16 mouse cellular contexts compared by ENCODE assay signal in the genomic region with DNA sequence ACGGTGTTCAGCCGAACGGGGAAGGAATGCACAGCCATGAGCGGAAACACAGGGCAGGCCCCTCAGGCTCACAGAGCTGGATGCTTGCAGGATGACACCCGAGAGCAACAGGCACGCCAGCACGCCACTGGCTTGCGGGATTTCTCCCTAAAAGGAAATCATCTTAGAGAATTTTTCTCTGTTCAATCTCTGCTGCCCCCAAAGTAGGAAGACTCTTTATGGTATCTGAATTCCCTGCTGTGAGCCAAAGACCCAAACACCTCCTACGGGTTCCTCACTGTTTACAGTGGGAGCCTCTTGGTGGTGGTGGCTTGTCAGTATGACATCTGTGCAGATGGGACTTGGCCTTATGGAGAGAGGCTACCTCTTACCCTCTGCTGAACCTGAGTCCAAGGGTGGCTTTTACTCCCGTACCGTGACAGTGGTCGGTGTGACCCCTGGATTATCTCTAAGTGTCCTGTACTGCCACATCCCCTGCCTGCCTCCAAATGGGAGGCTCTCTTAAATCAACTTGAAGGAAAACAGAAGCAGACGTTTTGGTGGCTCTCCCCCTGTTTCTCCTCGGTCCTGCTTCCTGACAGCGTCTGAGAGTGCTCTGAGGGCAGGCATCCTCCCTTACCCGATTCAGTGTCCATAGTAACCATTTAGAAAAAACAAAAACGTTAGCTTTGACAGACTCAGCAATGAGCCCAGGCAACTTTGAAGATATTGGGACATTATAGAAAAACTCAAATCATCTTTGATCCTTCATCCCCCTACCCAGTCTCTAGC. TPM values are rescaled to one million over a fixed set of nuclear protein-coding genes. Genes with fewer than 3 reads are reported as not detected.
DNase-seq lines count a peak whose midpoint lies in the region; ATAC-seq lines count a peak whose summit lies in the region.
"Had no signal": no experiment of that assay in that cellular context is flagged by ENCODE, and none has a peak within 500 bp of the region (broad histone marks: within the 10 kb centered on the region; RNA-seq: fewer than 3 reads in every experiment).

No protein-coding gene starts in this region.

- WGBS in heart, embryonic 12.5 days, result 18% methylated on average over 17 of the region's 17 CpGs
- WGBS in liver, embryonic 12.5 days (ENCODE audit: insufficient replicate concordance), result 60% methylated on average over 17 of the region's 17 CpGs
- 44% methylated on average over 17 of the region's 17 CpGs for WGBS in limb, embryonic 10.5 days

- H3K27ac ChIP-seq in heart, embryonic 12.5 days (ENCODE audit: poor library complexity, severe bottlenecking), result peak overlapping the region; percentile 59
- peak overlapping the region; percentile 41; the same call in 1 of the 2 replicates for H3K27ac ChIP-seq in liver, embryonic 12.5 days
- no peak overlapping the region; the same call in 1 of the 2 replicates for H3K27ac ChIP-seq in limb, embryonic 10.5 days
- H3K27ac ChIP-seq: layer of hippocampus, adult 2 months; macrophage; midbrain, embryonic 15.5 days; neural tube, embryonic 13.5 days had no signal

- intact Hi-C loops in heart, postnatal 25 days (cut with DNase I), result no loop called here

- H3K27me3 ChIP-seq in heart, embryonic 12.5 days (replicated peaks), result no peaks in the 10 kb centered on the region
- no peaks in the 10 kb centered on the region for H3K27me3 ChIP-seq in liver, embryonic 12.5 days (replicated peaks)
- H3K27me3 ChIP-seq in limb, embryonic 10.5 days (ENCODE audit: low read depth, poor library complexity, severe bottlenecking), result no peaks in the 10 kb centered on the region
- H3K27me3 ChIP-seq: midbrain, embryonic 15.5 days; neural tube, embryonic 13.5 days had no signal

- DNase-seq in heart, postnatal 25 days (ENCODE audit: low spot score), result no peak
- peak; percentile 44 to 62 for DNase-seq in kidney, postnatal 4 days
- DNase-seq in kidney, postnatal 36 days, result no peak
- DNase-seq in embryo, embryonic 10.5 days (ENCODE audit: low spot score), result peak; percentile 40
- DNase-seq in limb, embryonic 10.5 days (ENCODE audit: low spot score), result no peak
- no peak for DNase-seq in cerebellum, adult 9-11 months
- DNase-seq: cerebellum, adult 9-10 months; thymus, postnatal 4 days had no signal

- 0 out of 2 replicates have a peak, but pooled peaks have one; percentile 24 for ATAC-seq in heart, embryonic 12.5 days (ENCODE audit: insufficient number of reproducible peaks, low FRiP score)
- no peak for ATAC-seq in liver, embryonic 12.5 days
- ATAC-seq: midbrain, embryonic 15.5 days had no signal

- H3K4me2 ChIP-seq in heart, embryonic 12.5 days, result no peak overlapping the region; the same call in 1 of the 2 replicates
- H3K4me2 ChIP-seq in liver, embryonic 12.5 days, result no peak overlapping the region
- H3K4me2 ChIP-seq: midbrain, embryonic 15.5 days; neural tube, embryonic 13.5 days had no signal

- H3K36me3 ChIP-seq in heart, embryonic 12.5 days, result no peaks in the 10 kb centered on the region
- no peaks in the 10 kb centered on the region for H3K36me3 ChIP-seq in liver, embryonic 12.5 days
- no peaks in the 10 kb centered on the region for H3K36me3 ChIP-seq in limb, embryonic 10.5 days

- peaks cover 58% of the 10 kb centered on the region for H3K4me1 ChIP-seq in heart, embryonic 12.5 days (replicated peaks)
- no peaks in the 10 kb centered on the region for H3K4me1 ChIP-seq in liver, embryonic 12.5 days
- H3K4me1 ChIP-seq in limb, embryonic 10.5 days, result peaks cover 28% of the 10 kb centered on the region
- H3K4me1 ChIP-seq: midbrain, embryonic 15.5 days had no signal

- no peak overlapping the region for H3K9ac ChIP-seq in heart, embryonic 12.5 days
- H3K9ac ChIP-seq in liver, embryonic 12.5 days, result no peak overlapping the region
- H3K9ac ChIP-seq: midbrain, embryonic 15.5 days; neural tube, embryonic 13.5 days had no signal

- no peak overlapping the region for H3K4me3 ChIP-seq in heart, embryonic 12.5 days
- no peak overlapping the region for H3K4me3 ChIP-seq in liver, embryonic 12.5 days
- no peak overlapping the region for H3K4me3 ChIP-seq in limb, embryonic 10.5 days
- H3K4me3 ChIP-seq: layer of hippocampus, adult 2 months; midbrain, embryonic 15.5 days; neural tube, embryonic 13.5 days had no signal

- no peaks in the 10 kb centered on the region for H3K9me3 ChIP-seq in heart, embryonic 12.5 days (replicated peaks)
- H3K9me3 ChIP-seq in liver, embryonic 12.5 days (replicated peaks), result no peaks in the 10 kb centered on the region
- H3K9me3 ChIP-seq in limb, embryonic 10.5 days (replicated peaks), result no peaks in the 10 kb centered on the region
- H3K9me3 ChIP-seq: midbrain, embryonic 15.5 days; neural tube, embryonic 13.5 days had no signal

RNA-seq across cellular contexts. Expression of a gene that starts 29.5 kb away (rescaled TPM):
- polyA plus RNA-seq in heart, embryonic 12.5 days (2016; fragmentation: Nextera tagmentation; extraction: Ambion mirVana), result 0.09 and 0.10 TPM in 2 replicates
- total RNA-seq in heart, postnatal 25 days (2021), result not detected
- polyA plus RNA-seq in liver, embryonic 12.5 days (2016; fragmentation: Nextera tagmentation; extraction: Ambion mirVana), result not detected in 2 replicates
- polyA plus RNA-seq in limb, embryonic 10.5 days (2016; fragmentation: Nextera tagmentation; extraction: Ambion mirVana), result 0.09 and 0.11 TPM in 2 replicates
- total RNA-seq: hematopoietic stem cell, adult 5-6 weeks had no signal
- polyA plus RNA-seq: macrophage had no signal

RNA-seq across cellular contexts. Expression of a gene that starts 39.5 kb away (rescaled TPM):
- 21.7 and 22.9 TPM in 2 replicates for polyA plus RNA-seq in heart, embryonic 12.5 days (2016; fragmentation: Nextera tagmentation; extraction: Ambion mirVana)
- total RNA-seq in heart, postnatal 25 days (2021), result under 1 TPM in 1 of 2 experiments, not detected in 1; 0.08 TPM
- 0.13 and 0.26 TPM in 2 replicates for polyA plus RNA-seq in liver, embryonic 12.5 days (2016; fragmentation: Nextera tagmentation; extraction: Ambion mirVana)
- 0.36 TPM in 2 replicates for polyA plus RNA-seq in limb, embryonic 10.5 days (2016; fragmentation: Nextera tagmentation; extraction: Ambion mirVana)
- total RNA-seq: hematopoietic stem cell, adult 5-6 weeks; MEL had no signal
- polyA plus RNA-seq: macrophage had no signal

Comparison
In these comparisons a context has a peak if more than half of its experiments do, and no peak if none do; other contexts are left out.
1. DNase-seq: peak in kidney, postnatal 4 days (2 of 2) and embryo, embryonic 10.5 days (single experiment); none in heart, postnatal 25 days (single experiment), kidney, postnatal 36 days (0 of 2), limb, embryonic 10.5 days (single experiment) and cerebellum, adult 9-11 months (single experiment).
2. RNA of a gene that starts 39.5 kb away (polyA plus RNA-seq): 21.7 to 22.9 TPM in heart, embryonic 12.5 days; 0.36 TPM in limb, embryonic 10.5 days and 0.13 to 0.26 TPM in liver, embryonic 12.5 days; every median in the first group is over 10 times any median in the second.